ENCODE assay signal across 14 mouse cellular contexts in genomic region chr9:104796601-104797000, GRCm38 (mm10).
"Had no signal": no experiment of that assay in that cellular context is flagged by ENCODE, and none has a peak within 500 bp of the region (broad histone marks: within the 10 kb centered on the region; RNA-seq: fewer than 3 reads in every experiment).

No protein-coding gene starts in this region.

- H3K9me3 ChIP-seq: liver, embryonic 13.5 days; stomach, embryonic 15.5 days had no signal

- H3K36me3 ChIP-seq: liver, embryonic 13.5 days; stomach, embryonic 15.5 days had no signal

- H3K4me2 ChIP-seq: liver, embryonic 13.5 days; midbrain, embryonic 11.5 days; stomach, embryonic 15.5 days had no signal

- H3K27me3 ChIP-seq: liver, embryonic 13.5 days; stomach, embryonic 15.5 days had no signal

- DNase-seq: kidney, postnatal 36 days; layer of hippocampus, postnatal 36 days; liver, embryonic 13.5 days; lung, adult 2 months; lung, postnatal 14 days; lung, postnatal 4 days; midbrain, embryonic 14.5 days; right cerebral cortex, postnatal 25 days; spleen, adult 18-20 months; thymus, postnatal 36 days had no signal

- H3K4me3 ChIP-seq: left cerebral cortex, adult 2 months; liver, embryonic 13.5 days; stomach, embryonic 15.5 days had no signal

- H3K4me1 ChIP-seq: liver, embryonic 13.5 days; stomach, embryonic 15.5 days had no signal

- H3K9ac ChIP-seq: liver, embryonic 13.5 days; stomach, embryonic 15.5 days had no signal

- H3K27ac ChIP-seq: kidney, postnatal 0 days; left cerebral cortex, adult 2 months; liver, embryonic 13.5 days; stomach, embryonic 15.5 days had no signal
